Mouse (Mus musculus) megakaryocyte, embryonic 14.5 days (primary cell): ENCODE results near the gene Ankrd17.

ENCODE experiments used
- FLI1 ChIP-seq: IDR thresholded peaks from 2 replicates; pipeline ENCODE4 v1.6.1; 2012; ENCODE audit warnings: low read length, inconsistent platforms, mixed read lengths
- GATA1 ChIP-seq: IDR thresholded peaks from 3 replicates; pipeline ENCODE4 v1.6.1; 2012; ENCODE audit warnings: mixed read lengths, low read length, inconsistent platforms, borderline replicate concordance

DNA sequence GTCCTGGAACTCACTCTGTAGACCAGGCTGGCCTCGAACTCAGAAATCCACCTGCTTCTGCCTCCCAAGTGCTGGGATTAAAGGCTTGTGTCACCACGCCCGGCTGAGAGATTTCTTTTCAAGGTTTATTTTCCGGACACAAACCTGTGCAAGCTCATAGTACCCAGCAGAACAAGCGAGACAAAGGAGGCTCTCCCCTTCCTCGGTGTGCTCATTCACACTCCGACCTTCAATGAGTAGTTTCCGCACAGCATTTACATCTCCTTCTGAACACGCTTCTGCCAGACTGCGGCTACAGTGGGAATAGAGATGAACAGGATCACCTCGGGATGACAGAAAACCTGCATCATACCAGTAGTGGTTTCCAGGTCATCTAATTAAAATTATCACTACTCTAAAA, 68.0 kb downstream of the Ankrd17 start:
- TF ChIP-seq GATA1: no peak
- no peak for TF ChIP-seq FLI1
